Mouse (Mus musculus): ENCODE data around the gene Prdx4.
"Not testable (repeated sequence)": the region's sequence is repeated elsewhere in the genome, so short reads cannot be mapped to it uniquely, and the experiment has no call there.

Prdx4 gene

GRCm38 (mm10) chrX:155340654-155341053 is at the start of gene Prdx4:
TSS of gene Prdx4 (minus strand) at chrX:155340754.
- no peaks in the 10 kb centered on the region for H3K27me3 ChIP-seq (ENCODE audit: control insufficient read depth, insufficient read depth, low read length, poor library complexity, severe bottlenecking)
- no peak for DNase-seq (ENCODE audit: low read depth, low spot score)
- H3K36me3 ChIP-seq (ENCODE audit: control insufficient read depth, insufficient read depth, low read length, poor library complexity, severe bottlenecking) = no peaks in the 10 kb centered on the region

- peak; percentile 54 for DNase-seq (ENCODE audit: low read depth, low spot score)
- H3K36me3 ChIP-seq (ENCODE audit: control insufficient read depth, insufficient read depth, low read length, poor library complexity, severe bottlenecking) = no peaks in the 10 kb centered on the region
- H3K27me3 ChIP-seq (ENCODE audit: control insufficient read depth, insufficient read depth, low read length, poor library complexity, severe bottlenecking) = no peaks in the 10 kb centered on the region
Observed at GRCm38 (mm10) chrX:155376538-155376937, 36.0 kb upstream of the Prdx4 start.

- DNase-seq (ENCODE audit: low read depth, low spot score) = no peak
- H3K27me3 ChIP-seq (ENCODE audit: control insufficient read depth, insufficient read depth, low read length, poor library complexity, severe bottlenecking) = no peaks in the 10 kb centered on the region
- no peaks in the 10 kb centered on the region for H3K36me3 ChIP-seq (ENCODE audit: control insufficient read depth, insufficient read depth, low read length, poor library complexity, severe bottlenecking)
Observed at GRCm38 (mm10) chrX:155375458-155375857, 34.9 kb upstream of the Prdx4 start.

- H3K36me3 ChIP-seq (ENCODE audit: control insufficient read depth, insufficient read depth, low read length, poor library complexity, severe bottlenecking); H3K27me3 ChIP-seq (ENCODE audit: control insufficient read depth, insufficient read depth, low read length, poor library complexity, severe bottlenecking); DNase-seq (ENCODE audit: low read depth, low spot score): not testable (repeated sequence)
Observed at GRCm38 (mm10) chrX:155370110-155370509, 29.6 kb upstream of the Prdx4 start.

GRCm38 (mm10) chrX:155365095-155365494 is 24.5 kb upstream of the Prdx4 start:
- H3K27me3 ChIP-seq (ENCODE audit: control insufficient read depth, insufficient read depth, low read length, poor library complexity, severe bottlenecking) = no peaks in the 10 kb centered on the region
- H3K36me3 ChIP-seq (ENCODE audit: control insufficient read depth, insufficient read depth, low read length, poor library complexity, severe bottlenecking) = no peaks in the 10 kb centered on the region
- no peak for DNase-seq (ENCODE audit: low read depth, low spot score)

- no peak for DNase-seq (ENCODE audit: low read depth, low spot score)
- H3K36me3 ChIP-seq (ENCODE audit: control insufficient read depth, insufficient read depth, low read length, poor library complexity, severe bottlenecking) = no peaks in the 10 kb centered on the region
- no peaks in the 10 kb centered on the region for H3K27me3 ChIP-seq (ENCODE audit: control insufficient read depth, insufficient read depth, low read length, poor library complexity, severe bottlenecking)
Observed at GRCm38 (mm10) chrX:155346249-155346648, 5.7 kb upstream of the Prdx4 start.

GRCm38 (mm10) chrX:155337905-155338721 is 2.4 kb downstream of the Prdx4 start:
- peak; percentile 83 for DNase-seq (ENCODE audit: low read depth, low spot score)
- H3K36me3 ChIP-seq (ENCODE audit: control insufficient read depth, insufficient read depth, low read length, poor library complexity, severe bottlenecking) = no peaks in the 10 kb centered on the region
- H3K27me3 ChIP-seq (ENCODE audit: control insufficient read depth, insufficient read depth, low read length, poor library complexity, severe bottlenecking) = no peaks in the 10 kb centered on the region

- H3K36me3 ChIP-seq (ENCODE audit: control insufficient read depth, insufficient read depth, low read length, poor library complexity, severe bottlenecking) = no peaks in the 10 kb centered on the region
- H3K27me3 ChIP-seq (ENCODE audit: control insufficient read depth, insufficient read depth, low read length, poor library complexity, severe bottlenecking) = no peaks in the 10 kb centered on the region
- no peak for DNase-seq (ENCODE audit: low read depth, low spot score)
Observed at GRCm38 (mm10) chrX:155337567-155337904, 3.0 kb downstream of the Prdx4 start.

- Histone ChIP-seq H3K27me3 (ENCODE audit: control insufficient read depth, insufficient read depth, low read length, poor library complexity, severe bottlenecking) (no peaks in the 10 kb centered on the region), H3K36me3 (ENCODE audit: control insufficient read depth, insufficient read depth, low read length, poor library complexity, severe bottlenecking) (no peaks in the 10 kb centered on the region)
- peak; percentile 69 for DNase-seq (ENCODE audit: low read depth, low spot score)
Observed at GRCm38 (mm10) chrX:155318005-155318404, 22.5 kb downstream of the Prdx4 start.

- Histone ChIP-seq H3K36me3 (ENCODE audit: control insufficient read depth, insufficient read depth, low read length, poor library complexity, severe bottlenecking) (no peaks in the 10 kb centered on the region), H3K27me3 (ENCODE audit: control insufficient read depth, insufficient read depth, low read length, poor library complexity, severe bottlenecking) (no peaks in the 10 kb centered on the region)
- DNase-seq (ENCODE audit: low read depth, low spot score) = peak; percentile 28
Observed at GRCm38 (mm10) chrX:155306390-155306789, 34.2 kb downstream of the Prdx4 start.

- no peaks in the 10 kb centered on the region for H3K36me3 ChIP-seq (ENCODE audit: control insufficient read depth, insufficient read depth, low read length, poor library complexity, severe bottlenecking)
- no peaks in the 10 kb centered on the region for H3K27me3 ChIP-seq (ENCODE audit: control insufficient read depth, insufficient read depth, low read length, poor library complexity, severe bottlenecking)
- peak; percentile 17 for DNase-seq (ENCODE audit: low read depth, low spot score)
Observed at GRCm38 (mm10) chrX:155280427-155281044, 60.0 kb downstream of the Prdx4 start.

GRCm38 (mm10) chrX:155278483-155278882 is 62.1 kb downstream of the Prdx4 start:
- H3K36me3 ChIP-seq (ENCODE audit: control insufficient read depth, insufficient read depth, low read length, poor library complexity, severe bottlenecking) = no peaks in the 10 kb centered on the region
- H3K27me3 ChIP-seq (ENCODE audit: control insufficient read depth, insufficient read depth, low read length, poor library complexity, severe bottlenecking) = no peaks in the 10 kb centered on the region
- DNase-seq (ENCODE audit: low read depth, low spot score) = no peak
